Mouse (Mus musculus) stomach, postnatal 0 days (tissue): Measurements from ENCODE around the gene Adh1. TPM values are rescaled to one million over a fixed set of nuclear protein-coding genes. Genes with fewer than 3 reads are reported as not detected.

Source experiments
- ATAC-seq: fragments of 200-750 bp; cut with Nextera tagmentation; 2 replicates; pipeline ENCODE4 v1.8.0; 2017; ENCODE audit not compliant: low FRiP score, low TSS enrichment
- DNase-seq: peaks from one replicate; pipeline ENCODE4 v3.0.0-alpha.2; 2016; ENCODE audit warnings: low spot score
- H3K27ac ChIP-seq: fragments of 300-500 bp; sonication (generic); replicated peaks from 2 replicates; pipeline ENCODE4 v1.5.1; 2014; ENCODE audit warnings: mild to moderate bottlenecking, control low read depth
- H3K27me3 ChIP-seq: fragments of 300-500 bp; sonication (generic); 2 replicates; pipeline ENCODE4 v1.6.1; 2014; ENCODE audit warnings: low read length; ENCODE audit not compliant: control insufficient read depth, insufficient read depth
- H3K36me3 ChIP-seq: fragments of 300-500 bp; sonication (generic); 2 replicates; pipeline ENCODE4 v1.6.1; 2014; ENCODE audit warnings: low read length, mixed read lengths; ENCODE audit not compliant: control insufficient read depth, insufficient read depth
- H3K4me1 ChIP-seq: fragments of 300-500 bp; sonication (generic); replicated peaks from 2 replicates; pipeline ENCODE4 v1.6.1; 2014; ENCODE audit warnings: antibody characterized with exemption; ENCODE audit not compliant: control insufficient read depth, insufficient read depth
- H3K4me2 ChIP-seq: fragments of 300-500 bp; sonication (generic); replicated peaks from 2 replicates; pipeline ENCODE4 v1.6.1; 2014; ENCODE audit warnings: low read depth, mild to moderate bottlenecking, control low read depth, moderate library complexity
- H3K4me3 ChIP-seq: fragments of 300-500 bp; sonication (generic); 2 replicates; pipeline ENCODE4 v1.5.1; 2014; ENCODE audit warnings: low read depth, low read length, control low read depth
- H3K9ac ChIP-seq: fragments of 300-500 bp; sonication (generic); 2 replicates; pipeline ENCODE4 v1.6.1; 2014; ENCODE audit warnings: mild to moderate bottlenecking, low read length, control low read depth, mixed read lengths
- H3K9me3 ChIP-seq: fragments of 300-500 bp; sonication (generic); 2 replicates; pipeline ENCODE4 v1.6.1; 2016; ENCODE audit warnings: low read length; ENCODE audit not compliant: control insufficient read depth
- CTCF ChIP-seq: IDR thresholded peaks from 2 replicates; pipeline ENCODE4 v1.5.1; 2016; ENCODE audit warnings: antibody characterized with exemption, low read depth, mild to moderate bottlenecking, moderate library complexity
- EP300 ChIP-seq: optimal IDR thresholded peaks from 2 replicates; pipeline ENCODE3; 2016; ENCODE audit warnings: antibody characterized with exemption
- WGBS: fragments of 180-500 bp; shearing (Covaris S2); extraction: QIAGEN DNeasy Blood & Tissue Kit; methylation state at CpG from one replicate; pipeline ENCODE4 v1.1.7; 2014; 5-methylcytosine and 5-hydroxymethylcytosine counted together
- polyA plus RNA-seq: library from polyadenylated mRNA; unstranded; fragments of >200 nt; fragmentation: Nextera tagmentation; extraction: Ambion mirVana; gene quantifications from 2 replicates; pipeline ENCODE4 v1.2.1, GENCODE M21; 2015

Adh1 gene
- polyA plus RNA-seq, 1 experiment from 2014 or later: 134 TPM

- Histone ChIP-seq H3K4me2 (no peak overlapping the region), H3K4me3 (no peak overlapping the region), H3K9me3 (no peaks in the 10 kb centered on the region), H3K27ac (peak overlapping the region; percentile 69), H3K4me1 (no peaks in the 10 kb centered on the region), H3K9ac (no peak overlapping the region), H3K36me3 (no peaks in the 10 kb centered on the region), H3K27me3 (no peaks in the 10 kb centered on the region)
- 41% methylated on average over 11 of the region's 11 CpGs for WGBS
- 0 out of 2 replicates have a peak, but pooled peaks have one; percentile 32 for ATAC-seq
- DNase-seq: peak; percentile 24
- no peak for TF ChIP-seq CTCF
- TF ChIP-seq EP300: no peak
These were observed 24.1 kb upstream of the Adh1 start for GRCm38 (mm10) chr3:138236546-138237163.

GRCm38 (mm10) chr3:138238046-138238445 lies 22.7 kb upstream of the Adh1 start:
- H3K27ac ChIP-seq: no peak overlapping the region
- H3K4me3 ChIP-seq: no peak overlapping the region
- peak; percentile 92 for ATAC-seq

GRCm38 (mm10) chr3:138239461-138239860 lies 21.3 kb upstream of the Adh1 start:
- DNase-seq (no peak), ATAC-seq (no peak)
- no peak for TF ChIP-seq EP300
- TF ChIP-seq CTCF: no peak
- no peak overlapping the region for H3K4me3 ChIP-seq
- H3K27ac ChIP-seq: no peak overlapping the region
- H3K9me3 ChIP-seq: no peaks in the 10 kb centered on the region
- WGBS: 86% methylated on average over 6 of the region's 6 CpGs
- H3K4me2 ChIP-seq: no peak overlapping the region
- H3K27me3 ChIP-seq: no peaks in the 10 kb centered on the region
- H3K36me3 ChIP-seq: no peaks in the 10 kb centered on the region
- no peaks in the 10 kb centered on the region for H3K4me1 ChIP-seq
- no peak overlapping the region for H3K9ac ChIP-seq

More at GRCm38 (mm10) chr3:138238046-138238445, 22.7 kb upstream of the Adh1 start:
- H3K9ac ChIP-seq: no peak overlapping the region
- no peak overlapping the region for H3K4me2 ChIP-seq
- peak; percentile 36 for DNase-seq
- TF ChIP-seq EP300 (no peak), CTCF (no peak)
- WGBS: 65% methylated on average over 10 of the region's 10 CpGs
- H3K9me3 ChIP-seq: no peaks in the 10 kb centered on the region
- H3K27me3 ChIP-seq: no peaks in the 10 kb centered on the region
- H3K4me1 ChIP-seq: no peaks in the 10 kb centered on the region
- no peaks in the 10 kb centered on the region for H3K36me3 ChIP-seq

- H3K36me3 ChIP-seq: no peaks in the 10 kb centered on the region
- WGBS: 87% methylated on average over 3 of the region's 3 CpGs
- H3K9ac ChIP-seq: no peak overlapping the region
- ATAC-seq (no peak), DNase-seq (peak; percentile 35)
- H3K27me3 ChIP-seq: no peaks in the 10 kb centered on the region
- no peak for TF ChIP-seq EP300
- TF ChIP-seq CTCF: peak; percentile 72
- H3K4me3 ChIP-seq: no peak overlapping the region
- no peaks in the 10 kb centered on the region for H3K4me1 ChIP-seq
- H3K27ac ChIP-seq: no peak overlapping the region
- no peaks in the 10 kb centered on the region for H3K9me3 ChIP-seq
- no peak overlapping the region for H3K4me2 ChIP-seq
These were observed 20.4 kb upstream of the Adh1 start for GRCm38 (mm10) chr3:138240411-138240810.

GRCm38 (mm10) chr3:138240942-138241341 lies 19.8 kb upstream of the Adh1 start:
- Histone ChIP-seq H3K4me3 (no peak overlapping the region), H3K9ac (no peak overlapping the region), H3K4me2 (no peak overlapping the region), H3K27ac (no peak overlapping the region), H3K36me3 (no peaks in the 10 kb centered on the region), H3K9me3 (no peaks in the 10 kb centered on the region), H3K4me1 (no peaks in the 10 kb centered on the region), H3K27me3 (no peaks in the 10 kb centered on the region)
- no peak for DNase-seq
- ATAC-seq: no peak
- TF ChIP-seq EP300 (no peak), CTCF (no peak)
- 54% methylated on average over 5 of the region's 5 CpGs for WGBS

GRCm38 (mm10) chr3:138241371-138241770 lies 19.4 kb upstream of the Adh1 start:
- 46% methylated on average over 6 of the region's 6 CpGs for WGBS
- no peak for TF ChIP-seq EP300
- no peak for TF ChIP-seq CTCF
- no peaks in the 10 kb centered on the region for H3K4me1 ChIP-seq
- H3K9me3 ChIP-seq: no peaks in the 10 kb centered on the region
- ATAC-seq (no peak), DNase-seq (no peak)
- no peak overlapping the region for H3K4me2 ChIP-seq
- no peak overlapping the region for H3K4me3 ChIP-seq
- H3K36me3 ChIP-seq: no peaks in the 10 kb centered on the region
- no peaks in the 10 kb centered on the region for H3K27me3 ChIP-seq
- no peak overlapping the region for H3K9ac ChIP-seq
- no peak overlapping the region for H3K27ac ChIP-seq
